Mouse (Mus musculus) lung, embryonic 16.5 days (tissue): ENCODE measurements around the gene Uqcr11. TPM values are rescaled to one million over a fixed set of nuclear protein-coding genes. Genes with fewer than 3 reads are reported as not detected.

Experiments used
- ATAC-seq: fragments of 200-750 bp; cut with Nextera tagmentation; 2 replicates; pipeline ENCODE4 v1.8.0; 2017; ENCODE audit warnings: low read depth, mild to moderate bottlenecking, moderate library complexity
- H3K27ac ChIP-seq: fragments of 300-500 bp; sonication (generic); 2 replicates; pipeline ENCODE4 v1.5.1; 2014; ENCODE audit warnings: mild to moderate bottlenecking, control low read depth, low read length
- H3K27me3 ChIP-seq: fragments of 300-500 bp; sonication (generic); 2 replicates; pipeline ENCODE4 v1.6.1; 2014; ENCODE audit warnings: low read depth, low read length, mixed read lengths; ENCODE audit not compliant: control insufficient read depth, insufficient read depth
- H3K36me3 ChIP-seq: fragments of 300-500 bp; sonication (generic); 2 replicates; pipeline ENCODE4 v1.6.1; 2014; ENCODE audit warnings: low read length; ENCODE audit not compliant: control insufficient read depth, insufficient read depth
- H3K4me1 ChIP-seq: fragments of 300-500 bp; sonication (generic); replicated peaks from 2 replicates; pipeline ENCODE4 v1.6.1; 2014; ENCODE audit warnings: low read length, mixed read lengths; ENCODE audit not compliant: control insufficient read depth, insufficient read depth
- H3K4me2 ChIP-seq: fragments of 300-500 bp; sonication (generic); 2 replicates; pipeline ENCODE4 v1.6.1; 2014; ENCODE audit warnings: low read depth, low read length, control low read depth
- H3K4me3 ChIP-seq: fragments of 300-500 bp; sonication (generic); 2 replicates; pipeline ENCODE4 v1.5.1; 2014; ENCODE audit warnings: mild to moderate bottlenecking, low read length, control low read depth
- H3K9ac ChIP-seq: fragments of 300-500 bp; sonication (generic); 2 replicates; pipeline ENCODE4 v1.6.1; 2014; ENCODE audit warnings: low read length, control low read depth
- H3K9me3 ChIP-seq: fragments of 300-500 bp; sonication (generic); 2 replicates; pipeline ENCODE4 v1.6.1; 2016; ENCODE audit warnings: low read length; ENCODE audit not compliant: control insufficient read depth
- WGBS: fragments of 180-500 bp; shearing (Covaris S2); extraction: QIAGEN DNeasy Blood & Tissue Kit; methylation state at CpG from one replicate; pipeline ENCODE4 v1.1.7; 2014; 5-methylcytosine and 5-hydroxymethylcytosine counted together
- polyA plus RNA-seq: library from polyadenylated mRNA; unstranded; fragments of >200 nt; fragmentation: Nextera tagmentation; extraction: Ambion mirVana; gene quantifications from 2 replicates; pipeline ENCODE4 v1.2.1, GENCODE M21; 2015

Uqcr11 gene
- polyA plus RNA-seq, 1 experiment from 2014 or later, result 618 TPM

DNA sequence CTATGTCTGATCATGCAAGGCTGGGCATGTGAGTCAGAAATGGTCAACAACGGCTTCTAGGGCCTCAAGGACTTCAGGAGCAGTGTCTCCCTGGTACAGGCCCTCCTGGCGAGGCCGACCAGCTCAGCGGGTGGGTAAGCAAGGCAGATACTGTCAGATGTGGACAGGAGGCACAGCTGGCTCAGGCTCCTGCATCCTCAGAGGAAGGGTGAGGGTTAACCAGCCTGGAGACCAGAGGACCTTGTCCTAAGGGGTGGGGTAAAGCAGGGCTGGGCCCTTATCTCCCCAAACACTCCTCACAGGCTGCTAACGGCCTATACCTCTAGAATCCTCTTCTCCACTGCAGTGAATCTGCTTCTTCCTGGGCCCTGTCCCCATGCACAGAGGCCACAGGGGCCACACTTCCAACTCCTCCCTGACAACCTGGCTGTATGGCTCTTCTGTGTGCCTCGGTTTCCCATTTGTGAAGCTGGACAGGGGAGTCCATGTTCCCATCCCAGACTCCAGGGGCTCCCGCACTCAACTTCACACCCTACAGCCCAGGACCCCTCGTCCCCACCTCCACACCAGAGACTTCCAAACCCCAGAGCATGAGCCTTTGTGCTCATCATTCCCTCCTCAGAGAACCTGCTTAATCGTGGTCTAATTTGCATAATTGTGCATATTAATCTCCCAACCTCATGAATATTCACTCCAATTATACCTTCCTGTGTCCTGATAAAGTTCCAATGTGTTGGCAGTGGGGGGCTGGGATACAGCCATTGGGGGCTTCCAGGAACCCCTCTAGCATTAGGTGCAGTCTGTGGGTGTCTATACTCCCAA lies 15.2 kb upstream of the Uqcr11 start:
- H3K4me2 ChIP-seq, result no peak overlapping the region
- H3K27ac ChIP-seq, result no peak overlapping the region
- no peak for ATAC-seq
- H3K9ac ChIP-seq, result no peak overlapping the region
- peaks cover 5% of the 10 kb centered on the region; the same call in 1 of the 2 replicates for H3K9me3 ChIP-seq
- no peak overlapping the region for H3K4me3 ChIP-seq
- H3K4me1 ChIP-seq, result peaks cover 4% of the 10 kb centered on the region; the same call in 1 of the 2 replicates
- H3K36me3 ChIP-seq, result peaks cover 72% of the 10 kb centered on the region
- WGBS, result 83% methylated on average over 9 of the region's 9 CpGs
- no peaks in the 10 kb centered on the region for H3K27me3 ChIP-seq

DNA sequence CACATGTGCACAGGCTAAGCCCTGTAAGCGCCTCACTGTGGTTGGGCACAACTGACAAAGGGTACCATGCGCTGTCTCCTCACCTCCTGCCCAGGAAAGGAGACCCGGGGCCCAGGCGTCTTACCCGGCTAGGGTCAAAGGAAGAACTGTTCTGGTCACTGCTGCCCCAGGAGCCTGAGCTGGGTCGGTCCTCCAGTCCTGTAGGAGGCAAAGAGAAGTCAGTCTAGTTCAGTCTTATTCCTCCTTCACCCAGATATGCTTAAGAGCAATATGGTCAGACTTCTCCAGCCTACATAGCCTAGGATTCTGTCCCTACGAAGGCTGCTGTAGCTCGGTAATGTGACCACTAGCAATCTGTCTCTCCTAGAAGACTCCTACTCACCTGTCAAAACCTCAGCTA lies 14.6 kb upstream of the Uqcr11 start:
- H3K27ac ChIP-seq, result no peak overlapping the region
- no peak overlapping the region for H3K4me3 ChIP-seq
- no peaks in the 10 kb centered on the region for H3K27me3 ChIP-seq
- peaks cover 5% of the 10 kb centered on the region; the same call in 1 of the 2 replicates for H3K9me3 ChIP-seq
- no peak overlapping the region for H3K4me2 ChIP-seq
- peaks cover 72% of the 10 kb centered on the region for H3K36me3 ChIP-seq
- WGBS, result 91% methylated on average over 8 of the region's 8 CpGs
- no peak overlapping the region for H3K9ac ChIP-seq
- H3K4me1 ChIP-seq, result peaks cover 4% of the 10 kb centered on the region; the same call in 1 of the 2 replicates
- no peak for ATAC-seq

GRCm38 (mm10) chr10:80420729-80421128 lies 14.1 kb upstream of the Uqcr11 start:
- H3K27me3 ChIP-seq, result no peaks in the 10 kb centered on the region
- WGBS, result 89% methylated on average over 10 of the region's 10 CpGs

GRCm38 (mm10) chr10:80419419-80419818 lies 12.8 kb upstream of the Uqcr11 start:
- H3K9ac ChIP-seq, result no peak overlapping the region
- no peak overlapping the region for H3K4me2 ChIP-seq
- H3K4me3 ChIP-seq, result no peak overlapping the region
- H3K36me3 ChIP-seq, result peaks cover 72% of the 10 kb centered on the region
- no peak overlapping the region for H3K27ac ChIP-seq
- no peaks in the 10 kb centered on the region for H3K9me3 ChIP-seq
- peaks cover 4% of the 10 kb centered on the region; the same call in 1 of the 2 replicates for H3K4me1 ChIP-seq
- ATAC-seq, result no peak
- no peaks in the 10 kb centered on the region for H3K27me3 ChIP-seq
- 69% methylated on average over 8 of the region's 8 CpGs for WGBS

More at GRCm38 (mm10) chr10:80420729-80421128, 14.1 kb upstream of the Uqcr11 start:
- no peak overlapping the region for H3K9ac ChIP-seq
- peaks cover 73% of the 10 kb centered on the region for H3K36me3 ChIP-seq
- H3K27ac ChIP-seq, result no peak overlapping the region
- peaks cover 4% of the 10 kb centered on the region; the same call in 1 of the 2 replicates for H3K4me1 ChIP-seq
- ATAC-seq, result no peak
- no peak overlapping the region for H3K4me2 ChIP-seq
- no peak overlapping the region for H3K4me3 ChIP-seq
- H3K9me3 ChIP-seq, result peaks cover 5% of the 10 kb centered on the region; the same call in 1 of the 2 replicates

GRCm38 (mm10) chr10:80418311-80418710 lies 11.7 kb upstream of the Uqcr11 start:
- Histone ChIP-seq H3K9me3 (no peaks in the 10 kb centered on the region), H3K4me3 (no peak overlapping the region), H3K4me2 (no peak overlapping the region), H3K9ac (no peak overlapping the region), H3K4me1 (peaks cover 4% of the 10 kb centered on the region; the same call in 1 of the 2 replicates), H3K27me3 (no peaks in the 10 kb centered on the region), H3K36me3 (peaks cover 75% of the 10 kb centered on the region), H3K27ac (peak overlapping the region; percentile 18; the same call in 1 of the 2 replicates)
- WGBS, result 43% methylated on average over 3 of the region's 3 CpGs
- 0 out of 2 replicates have a peak, but pooled peaks have one; percentile 25 for ATAC-seq

DNA sequence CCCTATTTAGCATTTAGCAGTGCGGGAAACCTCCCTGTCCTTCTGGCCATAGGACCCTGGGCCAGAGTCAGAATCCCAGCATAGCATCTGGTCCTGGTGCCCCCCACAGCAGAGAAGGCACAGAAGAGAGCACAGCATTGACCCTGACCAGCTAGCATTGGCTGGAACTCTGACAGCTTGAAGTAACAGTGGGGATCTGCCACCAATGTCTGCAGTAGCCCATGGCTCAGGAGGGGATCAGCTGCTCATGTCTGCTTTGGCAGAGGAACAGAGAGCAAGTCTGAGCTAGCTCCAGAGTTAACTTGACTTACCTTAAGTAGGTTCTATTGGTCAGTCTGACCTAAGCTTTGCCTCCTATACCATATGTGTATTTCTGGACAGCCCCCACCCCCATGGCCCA lies 11.2 kb upstream of the Uqcr11 start:
- WGBS, result 88% methylated on average over 1 of the region's 1 CpGs
- ATAC-seq, result no peak

GRCm38 (mm10) chr10:80417371-80417770 lies 10.7 kb upstream of the Uqcr11 start:
- Histone ChIP-seq H3K4me2 (no peak overlapping the region), H3K9me3 (no peaks in the 10 kb centered on the region), H3K27ac (no peak overlapping the region), H3K9ac (no peak overlapping the region), H3K4me3 (no peak overlapping the region), H3K27me3 (no peaks in the 10 kb centered on the region), H3K4me1 (peaks cover 4% of the 10 kb centered on the region; the same call in 1 of the 2 replicates), H3K36me3 (peaks cover 81% of the 10 kb centered on the region)
- 91% methylated on average over 10 of the region's 10 CpGs for WGBS
- no peak for ATAC-seq

More for the DNA sequence above, 11.2 kb upstream of the Uqcr11 start:
- Histone ChIP-seq H3K9ac (no peak overlapping the region), H3K4me3 (no peak overlapping the region), H3K4me1 (peaks cover 4% of the 10 kb centered on the region; the same call in 1 of the 2 replicates), H3K27me3 (no peaks in the 10 kb centered on the region), H3K4me2 (no peak overlapping the region), H3K36me3 (peaks cover 76% of the 10 kb centered on the region), H3K27ac (no peak overlapping the region), H3K9me3 (no peaks in the 10 kb centered on the region)

DNA sequence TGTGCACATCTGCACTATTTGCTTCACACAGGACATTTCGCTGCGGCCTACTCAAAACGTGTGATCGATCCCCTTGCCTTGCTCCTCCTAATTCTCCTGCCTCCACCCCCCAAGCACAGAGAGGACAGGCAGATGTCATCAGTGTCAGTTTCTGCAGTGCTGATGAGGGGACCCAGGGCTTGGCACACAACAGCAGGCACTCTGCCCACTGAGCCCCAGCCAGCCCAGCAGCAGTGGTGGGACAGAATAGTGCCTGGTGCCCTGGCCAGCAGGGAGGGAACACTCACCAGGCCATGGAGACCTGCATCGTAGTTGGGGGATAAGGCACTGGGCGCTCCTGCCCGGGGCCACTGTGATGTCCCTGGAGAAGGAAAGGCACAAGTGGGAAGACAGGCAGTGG lies 8.9 kb upstream of the Uqcr11 start:
- Histone ChIP-seq H3K4me2 (no peak overlapping the region), H3K4me1 (peaks cover 4% of the 10 kb centered on the region; the same call in 1 of the 2 replicates), H3K36me3 (peaks cover 88% of the 10 kb centered on the region), H3K4me3 (no peak overlapping the region), H3K27me3 (no peaks in the 10 kb centered on the region), H3K27ac (no peak overlapping the region), H3K9me3 (no peaks in the 10 kb centered on the region), H3K9ac (no peak overlapping the region)
- 90% methylated on average over 7 of the region's 7 CpGs for WGBS
- no peak for ATAC-seq

DNA sequence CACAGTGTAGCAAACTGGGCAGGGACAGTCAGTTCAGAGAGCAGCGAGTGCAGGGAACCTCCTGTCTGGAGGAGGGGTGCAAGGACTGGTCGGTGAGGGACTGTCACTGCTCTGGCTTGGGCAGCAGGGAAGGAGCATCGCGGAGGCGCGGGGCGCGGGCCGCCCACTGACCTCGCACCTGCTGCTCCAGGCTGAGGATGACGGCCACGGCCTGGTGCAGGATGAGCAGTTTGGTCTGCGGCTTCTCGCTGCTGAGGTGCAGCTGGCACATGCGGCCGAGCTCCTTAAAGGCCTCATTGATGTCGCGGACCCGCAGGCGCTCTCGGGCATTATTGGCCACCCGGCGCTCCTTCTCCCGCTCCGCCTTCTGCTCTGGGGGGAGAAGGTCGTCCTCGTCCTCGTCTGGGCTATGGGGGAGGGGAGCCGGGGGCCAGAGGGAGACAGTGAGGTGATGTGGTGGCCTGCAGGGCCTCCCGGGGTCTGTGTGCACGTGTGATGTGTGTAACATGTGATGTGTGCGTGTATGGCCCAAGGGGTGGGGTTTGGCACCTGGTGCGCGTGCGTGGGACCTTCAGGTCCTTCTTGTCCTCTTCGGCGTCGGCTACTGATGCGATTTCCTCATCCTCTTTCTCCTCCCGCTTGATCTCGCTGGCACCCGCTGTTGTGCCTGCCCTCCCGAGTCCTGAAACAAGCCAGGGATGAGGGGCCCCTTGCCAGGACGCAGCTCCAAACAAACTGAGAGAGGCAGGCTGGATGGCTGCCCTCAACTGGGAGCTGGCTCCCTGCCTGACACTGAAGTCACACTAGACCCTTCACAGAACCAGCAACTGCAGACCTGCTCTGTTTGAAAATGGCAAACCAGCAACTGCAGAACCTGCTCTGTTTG lies 6.3 kb upstream of the Uqcr11 start:
- peaks cover 76% of the 10 kb centered on the region for H3K36me3 ChIP-seq
- H3K4me2 ChIP-seq, result no peak overlapping the region
- H3K9me3 ChIP-seq, result no peaks in the 10 kb centered on the region
- no peaks in the 10 kb centered on the region for H3K4me1 ChIP-seq
- H3K9ac ChIP-seq, result no peak overlapping the region
- H3K4me3 ChIP-seq, result no peak overlapping the region
- peak; percentile 23; the same call in 1 of the 2 replicates for ATAC-seq
- 79% methylated on average over 44 of the region's 44 CpGs for WGBS
- no peak overlapping the region for H3K27ac ChIP-seq
- no peaks in the 10 kb centered on the region for H3K27me3 ChIP-seq
